Mouse (Mus musculus): ENCODE measurements around the gene Hrnr. TPM values are rescaled to one million over a fixed set of nuclear protein-coding genes. Genes with fewer than 3 reads are reported as not detected.

The Hrnr gene
- not detected for polyA plus RNA-seq (2014; fragmentation: Illumina TruSeq; extraction: RNeasy Lipid Tissue Mini Kit (QIAGEN cat#74804); ENCODE audit: insufficient read depth, low read depth, low replicate concordance)

GRCm38 (mm10) chr3:93319449-93319848 lies at the start of gene Hrnr:
Gene Hrnr, plus strand, starts transcription at chr3:93319749.

GRCm38 (mm10) chr3:93273223-93273622 lies 46.3 kb upstream of the Hrnr start, which contains the start of gene Flg:
Gene Flg, plus strand, starts transcription at chr3:93273523.

Other genes starting within 250 kb of the Hrnr start
- not detected for gene Crnn, start 175.0 kb upstream of the Hrnr start, polyA plus RNA-seq (2014; fragmentation: Illumina TruSeq; extraction: RNeasy Lipid Tissue Mini Kit (QIAGEN cat#74804); ENCODE audit: insufficient read depth, low read depth, low replicate concordance)
- not detected for gene Flg2, start 122.5 kb upstream of the Hrnr start, polyA plus RNA-seq (2014; fragmentation: Illumina TruSeq; extraction: RNeasy Lipid Tissue Mini Kit (QIAGEN cat#74804); ENCODE audit: insufficient read depth, low read depth, low replicate concordance)
- gene Flg, start 46.2 kb upstream of the Hrnr start, polyA plus RNA-seq (2014; fragmentation: Illumina TruSeq; extraction: RNeasy Lipid Tissue Mini Kit (QIAGEN cat#74804); ENCODE audit: insufficient read depth, low read depth, low replicate concordance): not detected
- 0.63 TPM for gene Rptn, start 74.0 kb downstream of the Hrnr start, polyA plus RNA-seq (2014; fragmentation: Illumina TruSeq; extraction: RNeasy Lipid Tissue Mini Kit (QIAGEN cat#74804); ENCODE audit: insufficient read depth, low read depth, low replicate concordance)
- 0.97 TPM for gene Tchh, start 122.6 kb downstream of the Hrnr start, polyA plus RNA-seq (2014; fragmentation: Illumina TruSeq; extraction: RNeasy Lipid Tissue Mini Kit (QIAGEN cat#74804); ENCODE audit: insufficient read depth, low read depth, low replicate concordance)
- gene Tchhl1, start 149.0 kb downstream of the Hrnr start, polyA plus RNA-seq (2014; fragmentation: Illumina TruSeq; extraction: RNeasy Lipid Tissue Mini Kit (QIAGEN cat#74804); ENCODE audit: insufficient read depth, low read depth, low replicate concordance): not detected
- gene S100a11, start 200.7 kb downstream of the Hrnr start, polyA plus RNA-seq (2014; fragmentation: Illumina TruSeq; extraction: RNeasy Lipid Tissue Mini Kit (QIAGEN cat#74804); ENCODE audit: insufficient read depth, low read depth, low replicate concordance): 1,443 TPM
- gene S100a10, start 235.3 kb downstream of the Hrnr start, polyA plus RNA-seq (2014; fragmentation: Illumina TruSeq; extraction: RNeasy Lipid Tissue Mini Kit (QIAGEN cat#74804); ENCODE audit: insufficient read depth, low read depth, low replicate concordance): 525 TPM